Mouse (Mus musculus): ENCODE results near the gene Stx17. TPM values are rescaled to one million over a fixed set of nuclear protein-coding genes. Genes with fewer than 3 reads are reported as not detected.

The Stx17 gene
- polyA plus RNA-seq, 1 experiment from 2014 or later: 19.2 TPM

- no peaks in the 10 kb centered on the region for H3K27me3 ChIP-seq (ENCODE audit: insufficient read depth, poor library complexity, severe bottlenecking)
- 0 out of 2 replicates have a peak, but pooled peaks cover 3% of the 10 kb centered on the region for H3K4me1 ChIP-seq (replicated peaks)
- WGBS: 71% methylated on average over 6 of the region's 6 CpGs
- H3K4me3 ChIP-seq: no peak overlapping the region
- no peaks in the 10 kb centered on the region for H3K9me3 ChIP-seq
- no peak for DNase-seq (ENCODE audit: low spot score)
- no peaks in the 10 kb centered on the region for H3K36me3 ChIP-seq
- H3K27ac ChIP-seq: no peak overlapping the region
Measured at GRCm38 (mm10) chr4:48181366-48181765, 56.7 kb downstream of the Stx17 start.

GRCm38 (mm10) chr4:48182115-48182806, 57.5 kb downstream of the Stx17 start:
- H3K4me1 ChIP-seq (replicated peaks): 0 out of 2 replicates have a peak, but pooled peaks cover 3% of the 10 kb centered on the region
- no peak overlapping the region for H3K27ac ChIP-seq

GRCm38 (mm10) chr4:48197925-48198324, 73.2 kb downstream of the Stx17 start:
- Histone ChIP-seq H3K4me1 (replicated peaks) (no peaks in the 10 kb centered on the region), H3K4me3 (no peak overlapping the region), H3K27me3 (ENCODE audit: insufficient read depth, poor library complexity, severe bottlenecking) (no peaks in the 10 kb centered on the region), H3K9me3 (no peaks in the 10 kb centered on the region), H3K27ac (no peak overlapping the region), H3K36me3 (peaks cover 46% of the 10 kb centered on the region)
- DNase-seq (ENCODE audit: low spot score): no peak
- WGBS: 89% methylated on average over 3 of the region's 3 CpGs

More at GRCm38 (mm10) chr4:48182115-48182806, 57.5 kb downstream of the Stx17 start:
- no peaks in the 10 kb centered on the region for H3K27me3 ChIP-seq (ENCODE audit: insufficient read depth, poor library complexity, severe bottlenecking)
- WGBS: 84% methylated on average over 8 of the region's 8 CpGs
- no peak for DNase-seq (ENCODE audit: low spot score)
- H3K36me3 ChIP-seq: no peaks in the 10 kb centered on the region
- H3K9me3 ChIP-seq: no peaks in the 10 kb centered on the region
- H3K4me3 ChIP-seq: no peak overlapping the region

- DNase-seq (ENCODE audit: low spot score): no peak
- H3K4me3 ChIP-seq: no peak overlapping the region
- H3K36me3 ChIP-seq: peaks cover 48% of the 10 kb centered on the region
- no peaks in the 10 kb centered on the region for H3K9me3 ChIP-seq
- H3K27me3 ChIP-seq (ENCODE audit: insufficient read depth, poor library complexity, severe bottlenecking): no peaks in the 10 kb centered on the region
- no peak overlapping the region for H3K27ac ChIP-seq
- H3K4me1 ChIP-seq (replicated peaks): no peaks in the 10 kb centered on the region
- WGBS: 90% methylated on average over 8 of the region's 8 CpGs
Measured at GRCm38 (mm10) chr4:48198447-48198846, 73.7 kb downstream of the Stx17 start.

GRCm38 (mm10) chr4:48203564-48203963, 78.8 kb downstream of the Stx17 start:
- 93% methylated on average over 4 of the region's 4 CpGs for WGBS
- no peaks in the 10 kb centered on the region for H3K27me3 ChIP-seq (ENCODE audit: insufficient read depth, poor library complexity, severe bottlenecking)
- H3K9me3 ChIP-seq: no peaks in the 10 kb centered on the region
- no peaks in the 10 kb centered on the region for H3K4me1 ChIP-seq (replicated peaks)
- H3K36me3 ChIP-seq: peaks cover 44% of the 10 kb centered on the region
- DNase-seq (ENCODE audit: low spot score): no peak
- H3K27ac ChIP-seq: no peak overlapping the region
- no peak overlapping the region for H3K4me3 ChIP-seq

- H3K36me3 ChIP-seq: no peaks in the 10 kb centered on the region
- H3K9me3 ChIP-seq: no peaks in the 10 kb centered on the region
- DNase-seq (ENCODE audit: low spot score): peak; percentile 45
- no peak overlapping the region for H3K4me3 ChIP-seq
- H3K27ac ChIP-seq: no peak overlapping the region
- WGBS: 20% methylated on average over 2 of the region's 2 CpGs
- no peaks in the 10 kb centered on the region for H3K4me1 ChIP-seq (replicated peaks)
- no peaks in the 10 kb centered on the region for H3K27me3 ChIP-seq (ENCODE audit: insufficient read depth, poor library complexity, severe bottlenecking)
Measured at GRCm38 (mm10) chr4:48225173-48225572, 100.5 kb downstream of the Stx17 start.

- Histone ChIP-seq H3K4me1 (replicated peaks) (no peaks in the 10 kb centered on the region), H3K27me3 (ENCODE audit: insufficient read depth, poor library complexity, severe bottlenecking) (no peaks in the 10 kb centered on the region), H3K9me3 (no peaks in the 10 kb centered on the region), H3K36me3 (no peaks in the 10 kb centered on the region), H3K4me3 (no peak overlapping the region), H3K27ac (no peak overlapping the region)
- no peak for DNase-seq (ENCODE audit: low spot score)
- WGBS: 67% methylated on average over 3 of the region's 3 CpGs
Measured at GRCm38 (mm10) chr4:48225604-48226003, 100.9 kb downstream of the Stx17 start.

GRCm38 (mm10) chr4:48226800-48227199, 102.1 kb downstream of the Stx17 start:
- 72% methylated on average over 3 of the region's 3 CpGs for WGBS
- H3K4me3 ChIP-seq: no peak overlapping the region
- no peaks in the 10 kb centered on the region for H3K4me1 ChIP-seq (replicated peaks)
- no peaks in the 10 kb centered on the region for H3K36me3 ChIP-seq
- DNase-seq (ENCODE audit: low spot score): no peak
- no peak overlapping the region for H3K27ac ChIP-seq
- no peaks in the 10 kb centered on the region for H3K27me3 ChIP-seq (ENCODE audit: insufficient read depth, poor library complexity, severe bottlenecking)
- H3K9me3 ChIP-seq: no peaks in the 10 kb centered on the region

MicroRNAs within 50 kb of the gene (microRNA counts, 519-probe panel; counts per million panel counts)
- 1,255 counts per million, percentile 77 among the panel's probes with 10 or more counts for microRNA mmu-miR-1958

Other genes starting within 250 kb of the Stx17 start
- gene Nr4a3, start 79.8 kb upstream of the Stx17 start, polyA plus RNA-seq (2016; fragmentation: Nextera tagmentation; extraction: Ambion mirVana): 0.44 and 1.2 TPM in 2 replicates
- gene Erp44, start 154.6 kb downstream of the Stx17 start, polyA plus RNA-seq (2016; fragmentation: Nextera tagmentation; extraction: Ambion mirVana): 63.2 and 64.3 TPM in 2 replicates
- 8.7 and 9.4 TPM in 2 replicates for gene Invs, start 154.8 kb downstream of the Stx17 start, polyA plus RNA-seq (2016; fragmentation: Nextera tagmentation; extraction: Ambion mirVana)

Data from hindbrain, embryonic 10.5 days (tissue).